Mouse (Mus musculus) liver (tissue): Measurements from ENCODE around the gene Tnfsf13b.

Experiments
- DNase-seq: peaks from one replicate; pipeline ENCODE4 v3.0.0-alpha.2; 2020; ENCODE audit warnings: mixed read lengths

Gene Tnfsf13b

GRCm38 (mm10) chr8:10006156-10006985 is at the start of gene Tnfsf13b:
Tnfsf13b (plus strand) TSS chr8:10006467.
- no peak for DNase-seq

GRCm38 (mm10) chr8:9958338-9958737 is 47.9 kb upstream of the Tnfsf13b start:
- no peak for DNase-seq

DNA sequence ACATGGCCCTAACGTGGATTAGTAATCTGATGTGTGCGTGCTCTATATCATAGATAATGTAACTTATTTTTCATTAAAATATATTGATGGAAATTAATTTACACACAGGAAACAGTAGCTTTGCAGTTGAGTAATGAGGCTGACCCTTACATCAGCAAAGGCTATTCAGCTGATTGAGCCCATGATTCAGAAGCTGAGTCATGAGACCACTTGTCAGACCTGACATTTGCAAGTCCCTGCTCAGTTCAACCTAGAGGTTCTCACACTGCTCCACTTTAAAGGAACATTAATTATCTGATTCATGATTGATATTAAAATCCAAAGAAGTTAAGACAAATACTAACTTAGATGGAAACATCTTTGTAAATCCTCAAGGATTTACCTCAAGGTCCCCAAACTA is 46.3 kb upstream of the Tnfsf13b start:
- DNase-seq = no peak

- no peak for DNase-seq
Measured at GRCm38 (mm10) chr8:9971866-9972265, 34.4 kb upstream of the Tnfsf13b start.

DNA sequence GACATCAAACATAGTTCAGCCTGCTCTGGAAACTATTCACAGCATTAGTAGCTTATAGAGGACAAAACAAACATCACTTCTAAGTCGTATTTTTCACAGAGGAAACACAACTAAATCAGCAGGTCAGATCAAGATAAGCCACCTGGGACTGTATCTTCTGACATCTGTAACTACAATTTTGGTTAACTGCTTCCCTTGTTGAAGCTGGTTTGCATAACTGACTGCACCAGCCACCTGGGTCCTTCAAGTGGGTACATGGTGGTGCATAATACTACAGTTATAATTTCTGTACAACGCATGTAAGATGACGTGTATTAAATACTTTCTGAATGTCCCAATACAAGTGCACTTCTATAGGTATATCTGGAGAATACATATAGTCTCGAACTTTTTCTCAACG is 31.0 kb upstream of the Tnfsf13b start:
- DNase-seq = no peak

DNA sequence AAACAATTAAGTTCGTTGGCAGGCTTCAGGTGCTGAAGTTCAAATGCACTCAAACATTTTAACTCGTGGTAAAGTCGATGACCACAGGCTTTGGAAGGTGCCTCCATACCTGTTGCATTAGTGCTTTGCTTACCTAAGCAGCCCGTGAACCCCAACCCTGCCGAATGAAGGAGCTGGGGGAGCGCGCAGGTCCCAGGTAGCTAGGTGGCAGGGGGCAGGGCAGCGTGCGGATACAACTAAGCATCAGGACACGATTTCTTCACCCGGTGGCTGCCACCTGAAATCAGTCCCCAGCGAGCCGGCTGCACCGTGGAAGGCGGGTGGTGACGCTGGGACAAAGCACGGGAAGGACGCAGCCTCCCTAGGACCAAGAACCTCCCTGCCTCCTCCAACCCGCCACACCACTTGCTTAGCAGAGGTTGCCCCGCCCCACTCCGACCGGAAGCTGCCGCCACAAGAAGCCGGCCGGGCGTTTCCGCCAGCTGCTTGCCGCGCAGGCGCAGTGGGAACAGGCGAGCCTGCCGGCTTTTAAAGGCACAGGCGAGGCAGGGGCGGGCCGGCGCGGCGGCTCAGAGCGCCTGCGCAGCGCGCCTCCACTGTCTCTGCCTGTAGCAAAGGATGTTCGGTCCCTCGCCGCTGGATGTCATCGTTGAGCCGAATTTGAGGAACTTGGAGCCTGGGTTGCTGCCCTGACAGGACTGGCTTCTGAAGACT is 30.2 kb upstream of the Tnfsf13b start:
- DNase-seq = peak; percentile 99

GRCm38 (mm10) chr8:9977016-9977415 is 29.3 kb upstream of the Tnfsf13b start:
- peak; percentile 5 for DNase-seq

DNA sequence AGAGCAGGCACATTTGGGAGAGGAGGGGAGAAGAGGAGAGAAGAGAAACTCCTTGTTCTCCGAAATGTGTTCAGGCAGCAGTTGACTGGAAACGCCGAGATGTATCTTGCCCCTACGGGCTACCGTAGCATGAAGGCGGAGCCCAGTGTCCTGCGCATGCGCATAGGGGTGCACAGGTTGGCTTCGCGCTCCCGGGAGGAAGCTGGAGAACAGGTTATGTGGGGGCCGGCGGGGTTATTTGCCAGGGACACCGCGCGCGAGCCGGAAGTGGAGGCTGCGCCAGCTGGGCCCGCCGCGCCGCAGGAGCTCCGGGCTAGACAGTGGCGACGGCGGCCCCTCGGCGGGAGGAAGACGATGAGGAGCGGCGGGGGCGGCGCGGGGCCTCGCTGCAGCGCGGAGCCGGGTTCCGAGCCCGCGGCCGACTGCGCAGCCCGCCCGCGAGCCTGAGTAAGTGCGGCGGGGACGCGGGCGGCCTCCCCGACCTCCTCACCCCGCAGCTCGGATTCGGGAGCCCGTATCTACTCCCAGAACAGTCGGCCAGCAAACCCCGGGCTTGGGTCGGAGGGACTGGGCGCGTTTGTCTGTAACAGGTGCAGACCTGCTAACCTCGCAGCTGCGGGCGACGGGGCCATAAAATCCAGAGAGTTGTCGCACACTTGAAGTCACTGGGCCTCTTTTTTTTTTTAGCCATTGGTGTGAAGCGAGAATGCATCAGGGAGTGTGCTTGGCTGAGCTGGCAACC is 28.5 kb upstream of the Tnfsf13b start, which contains the start of the genes Lig4 and Abhd13:
TSS of gene Lig4 (minus strand) at position 114 of the 742 bp plus-strand sequence.
TSS of gene Abhd13 (plus strand) at position 135 of the 742 bp plus-strand sequence.
- peak; percentile 98 for DNase-seq

DNA sequence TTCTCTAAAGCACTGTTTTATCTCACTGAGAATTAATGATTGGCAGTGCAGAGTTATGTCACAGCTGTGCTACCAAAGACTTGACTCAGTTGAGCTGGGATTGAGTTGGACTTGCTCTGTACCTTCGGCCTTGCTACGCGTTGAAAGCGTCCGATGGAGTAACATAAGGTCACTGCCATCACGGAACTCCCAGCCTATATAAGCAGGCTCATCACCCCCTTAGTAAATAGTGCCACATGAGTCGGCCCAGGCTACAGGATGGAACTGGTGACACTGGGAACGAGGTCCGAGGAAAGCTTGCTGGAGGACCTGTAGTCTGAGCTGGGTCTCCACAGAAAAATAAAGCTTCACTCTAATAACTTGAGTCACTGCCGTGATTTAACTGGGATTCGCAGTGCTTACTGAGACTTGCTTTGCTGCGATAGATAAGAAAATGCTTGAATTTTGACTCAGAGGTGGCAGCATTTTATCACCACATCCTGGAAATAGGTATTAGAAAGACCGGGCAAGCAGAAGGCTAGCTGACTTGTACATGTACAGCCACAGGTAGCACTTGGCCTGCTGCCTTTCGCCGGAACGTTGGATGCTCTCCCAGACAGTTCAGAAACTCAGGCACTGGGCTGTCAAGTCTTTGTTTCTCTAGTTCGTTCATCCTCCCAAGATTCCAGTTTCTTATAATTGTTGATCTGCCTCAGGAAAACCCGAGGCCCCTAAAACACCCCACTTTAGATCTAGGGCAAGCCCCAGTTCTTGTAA is 27.6 kb upstream of the Tnfsf13b start:
- DNase-seq = no peak

GRCm38 (mm10) chr8:9979746-9980145 is 26.5 kb upstream of the Tnfsf13b start:
- no peak for DNase-seq

DNA sequence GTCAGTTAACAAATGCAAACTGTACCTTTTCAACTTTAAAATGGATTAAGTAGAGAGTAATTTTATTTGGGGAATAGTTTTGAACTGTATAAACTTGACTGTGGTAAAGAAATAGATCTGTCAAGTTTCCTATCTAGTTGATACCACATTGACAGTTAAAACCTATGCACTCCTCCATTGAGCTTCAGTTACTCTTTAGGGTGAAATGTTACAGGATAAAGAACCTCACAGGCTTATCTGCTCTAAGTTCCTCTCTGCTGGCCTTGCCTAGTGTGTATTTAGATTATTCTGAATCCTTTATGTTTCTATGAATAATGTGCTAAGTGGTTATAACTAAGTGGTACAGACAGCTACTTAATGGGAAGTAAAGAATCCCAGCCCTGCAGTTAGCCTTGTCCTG is 26.1 kb upstream of the Tnfsf13b start:
- no peak for DNase-seq

GRCm38 (mm10) chr8:10004115-10004514 is 2.2 kb upstream of the Tnfsf13b start:
- DNase-seq = no peak

DNA sequence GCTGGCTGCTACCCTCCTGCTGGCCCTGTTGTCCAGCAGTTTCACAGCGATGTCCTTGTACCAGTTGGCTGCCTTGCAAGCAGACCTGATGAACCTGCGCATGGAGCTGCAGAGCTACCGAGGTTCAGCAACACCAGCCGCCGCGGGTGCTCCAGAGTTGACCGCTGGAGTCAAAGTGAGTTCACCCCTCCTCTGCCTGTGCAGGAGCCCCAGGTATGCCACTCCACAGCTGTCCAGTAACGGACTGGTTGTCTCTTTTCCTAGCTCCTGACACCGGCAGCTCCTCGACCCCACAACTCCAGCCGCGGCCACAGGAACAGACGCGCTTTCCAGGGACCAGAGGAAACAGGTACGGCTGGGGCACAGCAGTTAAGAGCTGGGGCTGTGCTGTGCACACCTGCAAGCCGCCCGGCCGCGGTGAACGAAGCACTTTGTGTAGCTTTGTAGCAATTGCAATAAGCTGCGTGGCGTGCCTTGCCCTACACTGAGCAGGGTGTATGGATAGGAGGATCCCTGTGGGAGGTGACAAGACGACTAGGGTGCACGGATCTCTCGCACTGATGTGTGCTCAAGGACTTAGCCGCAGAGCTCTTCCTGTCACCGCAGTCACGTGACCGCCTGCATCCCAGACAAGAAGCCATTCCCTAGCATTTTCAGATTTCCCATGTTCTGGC is 856 bp downstream of the Tnfsf13b start:
- DNase-seq = no peak

GRCm38 (mm10) chr8:10007660-10008028 is 1.4 kb downstream of the Tnfsf13b start:
- DNase-seq = no peak

DNA sequence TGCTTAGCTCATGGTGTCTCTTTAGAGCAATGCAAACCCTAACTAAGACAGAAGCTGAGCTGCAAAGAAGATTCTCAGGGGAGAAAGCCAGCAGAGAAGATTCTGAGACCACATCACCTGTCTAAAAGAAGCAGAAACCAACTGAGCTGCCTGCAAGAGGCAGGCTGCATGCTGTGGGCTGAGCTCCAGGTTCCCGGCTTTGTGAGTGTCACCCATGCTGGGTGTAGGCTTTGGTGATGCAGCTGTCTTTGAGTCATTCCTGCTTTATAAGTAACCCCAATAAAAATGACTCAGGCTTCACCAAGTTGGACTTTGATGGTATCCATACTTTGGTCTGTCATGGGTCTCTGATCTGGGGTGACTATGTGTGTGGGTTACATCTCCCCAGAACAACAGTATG is 10.0 kb downstream of the Tnfsf13b start:
- DNase-seq = no peak

DNA sequence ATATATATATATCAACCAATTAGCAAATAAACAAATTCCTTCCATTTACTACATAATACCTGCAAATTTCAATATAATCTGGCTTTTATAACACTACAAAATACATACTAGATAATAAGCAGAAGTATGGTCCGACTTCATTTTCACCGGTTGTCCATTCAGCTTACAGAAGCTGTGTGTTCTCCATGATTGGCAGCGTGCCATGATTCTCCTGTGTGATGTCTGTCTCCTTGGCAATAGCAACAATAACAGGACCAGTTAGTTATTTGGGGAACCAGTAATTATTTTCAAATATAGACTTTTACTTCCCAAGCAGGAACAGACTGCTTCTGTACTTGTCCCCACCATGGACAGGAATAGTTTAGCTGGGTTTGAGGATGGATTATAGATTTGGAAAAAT is 11.0 kb downstream of the Tnfsf13b start:
- no peak for DNase-seq

DNA sequence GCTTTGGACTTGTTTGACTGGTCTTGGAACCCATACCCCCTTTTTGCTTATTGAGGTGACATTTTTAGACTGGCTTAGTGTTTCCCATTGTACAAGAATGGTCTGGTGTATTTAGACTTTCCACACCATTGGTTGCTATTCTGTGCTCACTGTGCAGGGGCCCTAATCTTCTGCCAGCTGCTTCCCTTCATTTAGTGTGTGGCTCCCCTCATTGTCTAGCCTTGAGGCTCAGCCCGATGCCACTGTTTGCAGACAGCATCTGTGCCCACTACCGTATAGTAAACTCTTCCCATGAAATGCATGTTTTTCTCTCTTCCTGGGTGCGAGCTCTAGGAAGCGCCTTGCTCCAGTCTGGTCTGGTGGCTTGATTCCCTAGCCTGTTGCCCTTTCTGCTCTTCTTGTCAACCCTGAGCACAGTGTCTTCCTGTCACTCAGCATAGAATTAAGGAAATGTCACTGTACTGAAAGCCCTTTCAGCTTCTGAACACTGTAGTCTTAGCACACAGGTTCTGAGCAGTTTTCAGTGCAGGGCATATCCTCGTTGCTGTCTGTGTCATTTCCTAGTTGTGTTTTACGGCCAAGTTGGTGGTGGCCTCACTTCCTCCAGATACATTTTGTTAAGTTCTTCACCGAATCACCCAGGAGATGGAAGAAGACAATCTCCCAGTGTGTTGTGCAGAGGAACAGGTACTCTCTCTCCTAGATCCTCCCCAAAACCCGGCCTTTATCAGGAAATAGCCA is 24.2 kb downstream of the Tnfsf13b start:
- no peak for DNase-seq

GRCm38 (mm10) chr8:10031177-10031576 is 24.9 kb downstream of the Tnfsf13b start:
- DNase-seq = no peak

- no peak for DNase-seq
Measured at GRCm38 (mm10) chr8:10040866-10041265, 34.6 kb downstream of the Tnfsf13b start.

DNA sequence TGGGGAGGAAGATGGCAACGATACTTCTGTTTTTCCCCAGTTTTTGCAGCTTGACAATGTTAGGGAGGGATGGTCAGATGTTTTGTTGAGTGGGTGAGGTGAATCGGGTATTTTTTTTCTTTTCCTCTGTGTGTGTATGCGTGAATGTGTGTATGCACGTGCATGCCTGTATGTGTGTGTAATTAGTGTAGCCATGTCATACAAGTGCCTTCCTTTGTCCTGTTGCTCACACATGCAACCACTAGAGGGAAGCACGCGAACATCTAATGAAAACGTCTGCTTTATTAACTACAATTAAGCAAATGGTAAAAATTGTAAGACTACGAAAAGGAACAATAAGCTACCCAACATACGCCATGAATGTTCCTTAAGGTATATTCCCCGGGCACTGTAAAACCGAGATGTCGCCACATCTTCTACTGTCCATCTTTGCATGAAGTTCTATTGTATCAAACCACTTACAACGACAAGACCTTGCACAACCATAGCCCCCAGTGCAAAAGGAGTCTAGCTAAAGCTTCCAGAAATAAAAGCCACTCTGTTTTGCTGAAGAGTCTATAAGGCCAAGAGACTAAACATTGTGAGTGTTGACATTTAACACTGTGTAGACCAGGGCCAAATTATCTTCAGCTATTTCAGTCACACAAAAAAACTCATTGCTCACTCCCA is 37.7 kb downstream of the Tnfsf13b start:
- no peak for DNase-seq

DNA sequence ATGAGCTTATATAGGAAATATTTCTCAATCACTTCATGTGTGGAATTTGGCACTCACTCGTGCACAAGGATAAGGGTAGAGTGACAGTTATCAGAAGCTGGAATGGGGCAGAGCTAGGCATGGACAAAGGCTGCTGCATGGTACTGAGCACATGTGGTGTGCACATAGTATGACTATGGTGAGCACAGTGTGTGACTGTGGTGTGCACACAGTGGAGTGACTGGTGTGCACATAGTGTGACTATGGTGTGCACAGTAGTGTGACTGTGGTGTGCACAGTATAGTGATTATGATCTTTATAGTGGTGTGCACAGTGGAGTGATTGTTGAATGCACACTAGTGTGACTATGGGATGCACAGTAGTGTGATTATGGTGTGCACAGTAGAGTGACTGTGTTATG is 39.5 kb downstream of the Tnfsf13b start:
- no peak for DNase-seq
